Mouse (Mus musculus) testis, postnatal 14 days (tissue): ENCODE data around the gene Olfr1205.

Source experiments
- DNase-seq: peaks from one replicate; pipeline ENCODE4 v3.0.0; 2021; ENCODE audit warnings: low spot score

The Olfr1205 gene

DNA sequence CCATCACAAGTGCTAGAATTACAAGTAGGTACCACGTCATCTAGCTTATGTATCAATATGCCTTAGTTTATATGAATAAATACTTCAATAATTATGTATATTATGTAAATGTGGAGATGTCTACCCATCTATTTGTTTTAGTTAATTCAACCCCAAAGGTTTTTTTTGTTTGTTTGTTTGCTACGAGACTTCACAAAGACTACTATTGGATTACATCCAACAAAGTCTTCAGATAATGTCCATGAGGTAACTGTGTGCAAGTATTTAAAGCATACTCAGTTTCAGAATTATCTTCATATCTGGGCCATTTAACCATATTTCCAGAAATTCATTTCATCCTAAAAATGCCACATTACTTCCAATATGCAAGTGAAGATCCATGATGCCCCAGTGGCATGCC is at the start of gene Olfr1205:
Gene Olfr1205 (plus strand): TSS at position 301 of the 400 bp plus-strand sequence.
- no peak for DNase-seq

GRCm38 (mm10) chr2:88792736-88793135 is 36.8 kb upstream of the Olfr1205 start, which contains the start of gene Olfr1201:
Olfr1201 (plus strand) TSS chr2:88793036.
- DNase-seq: no peak

DNA sequence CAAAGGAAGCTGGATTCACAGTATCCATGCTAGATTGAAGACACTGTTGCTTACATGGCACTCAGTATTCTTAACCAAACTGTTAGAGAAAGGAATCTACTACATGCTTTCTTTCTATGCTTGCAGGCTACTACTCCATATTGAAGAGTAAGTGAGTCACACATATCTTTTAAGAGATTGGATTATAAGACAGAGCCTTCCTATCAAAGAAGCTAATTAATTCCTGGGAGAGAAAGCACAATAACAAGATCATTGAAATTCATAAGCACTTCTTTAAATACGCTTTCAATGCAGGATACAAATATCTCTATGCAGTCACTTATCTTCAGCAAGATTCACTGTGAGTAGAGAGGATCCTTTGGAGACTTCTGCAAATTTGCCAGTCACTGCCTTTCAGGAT is 15.3 kb upstream of the Olfr1205 start, which contains the start of gene Olfr1202:
Gene Olfr1202 (plus strand): TSS at position 301 of the 400 bp plus-strand sequence.
- no peak for DNase-seq

DNA sequence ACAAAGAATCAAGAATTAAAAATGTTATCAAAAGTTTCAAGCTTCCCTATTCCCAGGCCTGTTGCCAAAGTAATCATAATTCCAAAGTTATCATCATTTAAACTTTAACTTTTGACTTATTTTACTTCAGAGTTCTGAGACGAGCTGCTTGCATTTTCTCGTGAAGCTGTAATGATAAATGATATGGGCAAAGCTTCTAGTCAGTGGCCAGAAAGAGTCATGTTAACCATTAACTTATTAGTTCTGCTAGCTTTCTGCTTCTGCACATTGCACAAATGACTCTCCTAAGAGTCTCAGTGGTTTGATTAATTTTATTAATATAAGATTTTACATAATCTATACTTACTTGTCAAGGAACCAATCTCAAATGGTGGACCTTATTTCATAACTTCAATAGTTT is 8.9 kb downstream of the Olfr1205 start:
- no peak for DNase-seq

DNA sequence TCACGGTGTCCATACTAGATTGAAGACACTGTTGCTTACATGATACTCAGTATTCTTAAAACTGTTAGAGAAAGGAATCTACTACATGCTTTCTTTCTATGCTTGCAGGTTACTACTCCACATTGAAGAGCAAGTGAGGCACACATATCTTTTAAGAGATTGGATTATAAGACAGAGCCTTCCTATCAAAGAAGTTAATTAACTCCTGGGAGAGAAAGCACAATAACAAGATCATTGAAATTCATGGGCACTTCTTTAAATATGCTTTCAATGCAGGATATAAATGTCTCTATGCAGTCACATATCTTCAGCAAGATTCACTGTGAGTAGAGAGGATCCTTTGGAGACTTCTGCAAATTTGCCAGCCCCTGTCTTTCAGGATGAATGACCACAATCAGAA is 19.5 kb downstream of the Olfr1205 start, which contains the start of gene Olfr1204:
Gene Olfr1204 (plus strand): TSS at position 301 of the 400 bp plus-strand sequence.
- DNase-seq: no peak

DNA sequence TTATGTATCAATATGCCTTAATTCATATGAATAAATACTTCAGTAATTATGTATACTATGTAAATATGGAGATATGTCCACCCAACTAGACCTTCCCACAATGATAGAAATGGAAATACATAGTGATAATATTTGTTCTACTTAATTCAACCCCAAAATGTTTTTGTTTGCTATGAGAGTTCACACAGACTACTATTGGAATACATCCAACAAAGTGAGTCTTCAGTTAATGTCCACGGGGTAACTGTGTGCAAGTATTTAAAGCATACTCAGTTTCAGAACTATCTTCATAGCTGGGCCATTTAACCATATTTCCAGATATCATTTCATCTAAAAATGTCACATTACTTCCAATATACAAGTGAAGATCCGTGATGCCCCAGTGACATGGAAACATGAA is 33.4 kb downstream of the Olfr1205 start, which contains the start of gene Olfr1206:
Gene Olfr1206 (plus strand): TSS at position 301 of the 400 bp plus-strand sequence.
- DNase-seq: no peak
